Mouse (Mus musculus) E14TG2a.4 (cell line): ENCODE results near the gene Mast4.

Experiments
- CTCF ChIP-seq: conservative IDR thresholded peaks from 2 replicates; pipeline ENCODE4 v1.5.1; 2014; ENCODE audit warnings: low read length
- NANOG ChIP-seq: IDR thresholded peaks from 2 replicates; pipeline ENCODE4 v1.6.1; 2014; ENCODE audit warnings: borderline replicate concordance, low read length, mixed read lengths

DNA sequence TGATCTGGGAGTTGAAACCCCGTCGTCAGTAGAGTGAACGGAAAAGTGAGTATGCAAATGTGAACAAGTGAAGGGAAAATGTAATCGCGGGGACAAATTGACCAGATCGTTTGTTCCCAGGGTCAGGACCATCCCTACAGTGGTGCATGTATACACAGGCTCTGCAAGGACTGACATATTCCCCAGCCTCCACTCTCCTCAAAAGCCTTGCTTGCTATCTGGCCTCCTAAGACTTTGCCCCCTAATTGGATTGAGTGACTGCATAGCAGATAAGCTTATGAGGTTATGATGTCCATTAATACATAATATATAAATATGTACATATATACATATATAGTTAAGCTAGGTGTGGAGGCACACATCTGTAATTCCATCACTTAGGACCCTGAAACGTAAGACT lies 388.8 kb downstream of the Mast4 start:
- TF ChIP-seq CTCF = no peak
- no peak for TF ChIP-seq NANOG
